Mouse (Mus musculus) midbrain, embryonic 16.5 days (tissue): ENCODE results near the gene Gpr55. TPM values are rescaled to one million over a fixed set of nuclear protein-coding genes. Genes with fewer than 3 reads are reported as not detected.
A peak's percentile ranks its signal among the peaks of the same experiment; 100 is the strongest.

Source experiments
- ATAC-seq: fragments of 200-750 bp; cut with Nextera tagmentation; 2 replicates; pipeline ENCODE4 v1.8.0; 2017; ENCODE audit warnings: moderate TSS enrichment
- H3K27ac ChIP-seq: fragments of 300-500 bp; sonication (generic); 2 replicates; pipeline ENCODE4 v1.5.1; 2014; ENCODE audit warnings: mild to moderate bottlenecking, low read length, mixed read lengths
- H3K27me3 ChIP-seq: fragments of 300-500 bp; sonication (generic); 2 replicates; pipeline ENCODE4 v1.6.1; 2014; ENCODE audit warnings: low read depth, low read length, mixed read lengths; ENCODE audit not compliant: control insufficient read depth, insufficient read depth
- H3K36me3 ChIP-seq: fragments of 300-500 bp; sonication (generic); 2 replicates; pipeline ENCODE4 v1.6.1; 2014; ENCODE audit warnings: mild to moderate bottlenecking, low read length, moderate library complexity, mixed read lengths; ENCODE audit not compliant: control insufficient read depth, insufficient read depth
- H3K4me1 ChIP-seq: fragments of 300-500 bp; sonication (generic); 2 replicates; pipeline ENCODE4 v1.6.1; 2014; ENCODE audit warnings: mild to moderate bottlenecking, low read length, mixed read lengths; ENCODE audit not compliant: control insufficient read depth, insufficient read depth
- H3K4me2 ChIP-seq: fragments of 300-500 bp; sonication (generic); 2 replicates; pipeline ENCODE4 v1.6.1; 2014; ENCODE audit warnings: mild to moderate bottlenecking, low read length, mixed read lengths
- H3K4me3 ChIP-seq: fragments of 300-500 bp; sonication (generic); 2 replicates; pipeline ENCODE4 v1.5.1; 2014; ENCODE audit warnings: low read depth, mild to moderate bottlenecking, low read length, moderate library complexity, mixed read lengths
- H3K9ac ChIP-seq: fragments of 300-500 bp; sonication (generic); 2 replicates; pipeline ENCODE4 v1.6.1; 2014; ENCODE audit warnings: low read depth, low read length, mixed read lengths
- H3K9me3 ChIP-seq: fragments of 300-500 bp; sonication (generic); replicated peaks from 2 replicates; pipeline ENCODE4 v1.6.1; 2014; ENCODE audit warnings: mild to moderate bottlenecking, low read length, mixed read lengths; ENCODE audit not compliant: control insufficient read depth, poor library complexity, severe bottlenecking
- WGBS: fragments of 180-500 bp; shearing (Covaris S2); extraction: QIAGEN DNeasy Blood & Tissue Kit; methylation state at CpG from one replicate; pipeline ENCODE4 v1.1.7; 2014; 5-methylcytosine and 5-hydroxymethylcytosine counted together
- polyA plus RNA-seq: library from polyadenylated mRNA; unstranded; fragments of >200 nt; fragmentation: Nextera tagmentation; extraction: Ambion mirVana; gene quantifications from 2 replicates; pipeline ENCODE4 v1.2.1, GENCODE M21; 2015

The Gpr55 gene
- 0.07 and 0.13 TPM in 2 replicates for polyA plus RNA-seq

- no peak within 1 kb of the TSS for H3K4me3 ChIP-seq
- H3K27ac ChIP-seq = no peak within 1 kb of the TSS
- no peak within 1 kb of the TSS for H3K4me2 ChIP-seq
- ATAC-seq = no peak
- H3K36me3 ChIP-seq = no peaks in the 10 kb centered on the region
- no peaks in the 10 kb centered on the region for H3K9me3 ChIP-seq
- H3K4me1 ChIP-seq = peaks cover 9% of the 10 kb centered on the region
- WGBS = 85% methylated on average over 5 of the region's 5 CpGs
- no peaks in the 10 kb centered on the region for H3K27me3 ChIP-seq
- no peak within 1 kb of the TSS for H3K9ac ChIP-seq
Measured at GRCm38 (mm10) chr1:85960873-85961272, at the start of gene Gpr55. Gene Gpr55, minus strand, starts transcription at chr1:85961007.

GRCm38 (mm10) chr1:86007778-86008177 is 47.0 kb upstream of the Gpr55 start:
- under 1% methylated on average over 7 of the region's 7 CpGs for WGBS
- H3K27ac ChIP-seq = no peak overlapping the region
- no peaks in the 10 kb centered on the region; the same call in 1 of the 2 replicates for H3K4me1 ChIP-seq
- no peak overlapping the region for H3K9ac ChIP-seq
- no peaks in the 10 kb centered on the region for H3K36me3 ChIP-seq
- peak overlapping the region; percentile 19; the same call in 1 of the 2 replicates for H3K4me2 ChIP-seq
- no peaks in the 10 kb centered on the region for H3K9me3 ChIP-seq
- H3K4me3 ChIP-seq = no peak overlapping the region
- ATAC-seq = peak; percentile 82
- no peaks in the 10 kb centered on the region for H3K27me3 ChIP-seq

- no peak for ATAC-seq
- no peaks in the 10 kb centered on the region for H3K36me3 ChIP-seq
- H3K27ac ChIP-seq = no peak overlapping the region
- no peak overlapping the region for H3K4me2 ChIP-seq
- 91% methylated on average over 6 of the region's 6 CpGs for WGBS
- H3K27me3 ChIP-seq = no peaks in the 10 kb centered on the region
- H3K4me3 ChIP-seq = no peak overlapping the region
- H3K4me1 ChIP-seq = no peaks in the 10 kb centered on the region; the same call in 1 of the 2 replicates
- H3K9me3 ChIP-seq = no peaks in the 10 kb centered on the region
- H3K9ac ChIP-seq = no peak overlapping the region
Measured at GRCm38 (mm10) chr1:86006040-86006439, 45.2 kb upstream of the Gpr55 start.

GRCm38 (mm10) chr1:86005540-86005939 is 44.7 kb upstream of the Gpr55 start:
- no peak overlapping the region for H3K4me3 ChIP-seq
- ATAC-seq = no peak
- 92% methylated on average over 10 of the region's 10 CpGs for WGBS
- H3K4me2 ChIP-seq = no peak overlapping the region
- H3K27ac ChIP-seq = no peak overlapping the region
- no peaks in the 10 kb centered on the region for H3K9me3 ChIP-seq
- no peaks in the 10 kb centered on the region for H3K27me3 ChIP-seq
- no peak overlapping the region for H3K9ac ChIP-seq
- H3K4me1 ChIP-seq = no peaks in the 10 kb centered on the region; the same call in 1 of the 2 replicates
- no peaks in the 10 kb centered on the region for H3K36me3 ChIP-seq

- 82% methylated on average over 18 of the region's 18 CpGs for WGBS
- no peaks in the 10 kb centered on the region for H3K27me3 ChIP-seq
- H3K4me2 ChIP-seq = no peak overlapping the region
- no peaks in the 10 kb centered on the region for H3K36me3 ChIP-seq
- H3K9me3 ChIP-seq = no peaks in the 10 kb centered on the region
- H3K27ac ChIP-seq = no peak overlapping the region
- H3K9ac ChIP-seq = no peak overlapping the region
- no peak overlapping the region for H3K4me3 ChIP-seq
- H3K4me1 ChIP-seq = no peaks in the 10 kb centered on the region
- no peak for ATAC-seq
Measured at GRCm38 (mm10) chr1:85999853-86000570, 39.2 kb upstream of the Gpr55 start.

GRCm38 (mm10) chr1:85998012-85998411 is 37.2 kb upstream of the Gpr55 start:
- no peak overlapping the region for H3K4me2 ChIP-seq
- H3K9me3 ChIP-seq = no peaks in the 10 kb centered on the region
- H3K9ac ChIP-seq = no peak overlapping the region
- no peak for ATAC-seq
- H3K27ac ChIP-seq = no peak overlapping the region
- H3K27me3 ChIP-seq = no peaks in the 10 kb centered on the region
- H3K4me3 ChIP-seq = no peak overlapping the region
- no peaks in the 10 kb centered on the region for H3K4me1 ChIP-seq
- WGBS = 89% methylated on average over 4 of the region's 4 CpGs
- H3K36me3 ChIP-seq = no peaks in the 10 kb centered on the region

- WGBS = 100% methylated on average over 1 of the region's 1 CpGs
- no peaks in the 10 kb centered on the region for H3K9me3 ChIP-seq
- H3K27me3 ChIP-seq = no peaks in the 10 kb centered on the region
- no peak overlapping the region for H3K27ac ChIP-seq
- no peak for ATAC-seq
- no peak overlapping the region for H3K9ac ChIP-seq
- H3K4me3 ChIP-seq = no peak overlapping the region
- no peaks in the 10 kb centered on the region for H3K36me3 ChIP-seq
- H3K4me1 ChIP-seq = no peaks in the 10 kb centered on the region
- no peak overlapping the region for H3K4me2 ChIP-seq
Measured at GRCm38 (mm10) chr1:85997221-85997620, 36.4 kb upstream of the Gpr55 start.

GRCm38 (mm10) chr1:85993541-85993940 is 32.7 kb upstream of the Gpr55 start:
- Histone ChIP-seq H3K9me3 (no peaks in the 10 kb centered on the region), H3K4me2 (no peak overlapping the region), H3K27me3 (no peaks in the 10 kb centered on the region), H3K9ac (no peak overlapping the region), H3K4me1 (no peaks in the 10 kb centered on the region), H3K4me3 (no peak overlapping the region), H3K36me3 (no peaks in the 10 kb centered on the region), H3K27ac (no peak overlapping the region)
- no peak for ATAC-seq
- 82% methylated on average over 3 of the region's 4 CpGs for WGBS

- WGBS = 78% methylated on average over 9 of the region's 9 CpGs
- no peaks in the 10 kb centered on the region for H3K36me3 ChIP-seq
- no peak overlapping the region for H3K4me3 ChIP-seq
- H3K4me2 ChIP-seq = no peak overlapping the region
- H3K27me3 ChIP-seq = no peaks in the 10 kb centered on the region
- H3K27ac ChIP-seq = no peak overlapping the region
- no peaks in the 10 kb centered on the region for H3K9me3 ChIP-seq
- H3K9ac ChIP-seq = no peak overlapping the region
- ATAC-seq = no peak
- no peaks in the 10 kb centered on the region for H3K4me1 ChIP-seq
Measured at GRCm38 (mm10) chr1:85992175-85992574, 31.4 kb upstream of the Gpr55 start.
